20 mouse cellular contexts compared by ENCODE assay signal in the genomic region with DNA sequence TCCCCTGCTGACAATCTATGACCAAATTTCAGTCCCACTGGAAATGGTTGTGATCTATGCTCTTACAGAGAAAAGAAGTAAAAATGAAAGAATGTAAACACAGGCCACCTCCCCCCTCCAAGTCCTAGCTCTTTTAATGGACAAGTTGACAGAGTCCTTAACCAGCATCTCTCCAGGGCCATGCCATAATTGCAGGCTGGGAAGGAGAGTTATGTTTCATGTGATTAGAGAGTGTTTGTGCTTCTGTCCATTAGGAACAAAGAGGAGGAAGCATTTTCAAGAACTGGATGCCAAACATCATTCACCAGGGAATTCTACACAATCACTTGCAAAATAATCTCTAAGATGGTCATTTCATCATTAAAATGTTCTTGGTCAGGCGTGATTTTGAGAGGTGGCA.
DNase-seq lines count a peak whose midpoint lies in the region; ATAC-seq and TF ChIP-seq lines count a peak whose summit lies in the region.
"Had no signal": no experiment of that assay in that cellular context is flagged by ENCODE, and none has a peak within 500 bp of the region (broad histone marks: within the 10 kb centered on the region; RNA-seq: fewer than 3 reads in every experiment).

No protein-coding gene starts in this region.

- H3K9ac ChIP-seq in kidney, postnatal 0 days (ENCODE audit: low read depth, low read length): no peak overlapping the region
- H3K9ac ChIP-seq in embryonic facial prominence, embryonic 11.5 days (replicated peaks; ENCODE audit: low read length): no peak overlapping the region
- H3K9ac ChIP-seq: embryonic facial prominence, embryonic 13.5 days; forebrain, embryonic 13.5 days; forebrain, embryonic 15.5 days; forebrain, postnatal 0 days had no signal

- WGBS in kidney, postnatal 0 days: 68% methylated on average over 1 of the region's 1 CpGs
- 45% methylated on average over 1 of the region's 1 CpGs for WGBS in embryonic facial prominence, embryonic 11.5 days

- H3K4me1 ChIP-seq in kidney, postnatal 0 days (replicated peaks; ENCODE audit: insufficient read depth, low read length): no peaks in the 10 kb centered on the region
- H3K4me1 ChIP-seq in embryonic facial prominence, embryonic 11.5 days (ENCODE audit: control insufficient read depth, insufficient read depth, low read length): no peaks in the 10 kb centered on the region; the same call in 1 of the 2 replicates
- H3K4me1 ChIP-seq: forebrain, embryonic 15.5 days had no signal

- no peak overlapping the region for H3K4me3 ChIP-seq in kidney, postnatal 0 days (replicated peaks; ENCODE audit: low read depth, low read length)
- no peak overlapping the region for H3K4me3 ChIP-seq in embryonic facial prominence, embryonic 11.5 days (ENCODE audit: low read depth, low read length)
- H3K4me3 ChIP-seq: embryonic facial prominence, embryonic 13.5 days; forebrain, embryonic 13.5 days; forebrain, embryonic 15.5 days had no signal

- ATAC-seq in kidney, postnatal 0 days (replicated peaks; ENCODE audit: low FRiP score, low read depth): no peak
- no peak; the same call in 1 of the 2 replicates for ATAC-seq in embryonic facial prominence, embryonic 11.5 days (replicated peaks; ENCODE audit: insufficient number of reproducible peaks, low FRiP score, low TSS enrichment, low read depth)
- ATAC-seq: forebrain, embryonic 13.5 days; forebrain, embryonic 15.5 days; forebrain, postnatal 0 days had no signal

- no peaks in the 10 kb centered on the region for H3K9me3 ChIP-seq in kidney, postnatal 0 days (replicated peaks; ENCODE audit: low read length)
- H3K9me3 ChIP-seq in embryonic facial prominence, embryonic 11.5 days (replicated peaks; ENCODE audit: control insufficient read depth, low read length): no peaks in the 10 kb centered on the region
- H3K9me3 ChIP-seq: forebrain, embryonic 13.5 days; forebrain, embryonic 15.5 days had no signal

- H3K27ac ChIP-seq in kidney, postnatal 0 days: no peak overlapping the region
- no peak overlapping the region for H3K27ac ChIP-seq in embryonic facial prominence, embryonic 11.5 days (replicated peaks; ENCODE audit: low read depth, low read length)
- H3K27ac ChIP-seq: embryonic facial prominence, embryonic 13.5 days; forebrain, embryonic 13.5 days; forebrain, embryonic 15.5 days had no signal

- H3K4me2 ChIP-seq in kidney, postnatal 0 days (ENCODE audit: low read length): no peak overlapping the region
- no peak overlapping the region for H3K4me2 ChIP-seq in embryonic facial prominence, embryonic 11.5 days (ENCODE audit: low read depth, low read length)
- H3K4me2 ChIP-seq: embryonic facial prominence, embryonic 13.5 days; forebrain, embryonic 13.5 days; forebrain, embryonic 15.5 days had no signal

- no peaks in the 10 kb centered on the region for H3K36me3 ChIP-seq in kidney, postnatal 0 days (ENCODE audit: insufficient read depth, low read length)
- no peaks in the 10 kb centered on the region for H3K36me3 ChIP-seq in embryonic facial prominence, embryonic 11.5 days (replicated peaks; ENCODE audit: control insufficient read depth, insufficient read depth, low read depth, low read length)
- H3K36me3 ChIP-seq: embryonic facial prominence, embryonic 13.5 days; forebrain, embryonic 15.5 days had no signal

- no peaks in the 10 kb centered on the region for H3K27me3 ChIP-seq in kidney, postnatal 0 days (ENCODE audit: insufficient read depth, low read length)
- no peaks in the 10 kb centered on the region for H3K27me3 ChIP-seq in embryonic facial prominence, embryonic 11.5 days (ENCODE audit: control insufficient read depth, insufficient read depth, low read length)
- H3K27me3 ChIP-seq: embryonic facial prominence, embryonic 13.5 days; forebrain, embryonic 13.5 days; forebrain, embryonic 15.5 days had no signal

- DNase-seq in kidney, postnatal 0 days (ENCODE audit: low spot score): peak; percentile 25
- no peak for DNase-seq in kidney, postnatal 4 days
- peak; percentile 12 for DNase-seq in embryo, embryonic 11 days
- DNase-seq in embryonic facial prominence, embryonic 11.5 days (ENCODE audit: low spot score): peak; percentile 42
- DNase-seq in ovary, adult 18-20 months (ENCODE audit: low spot score): no peak
- no peak for DNase-seq in thymus, postnatal 10 days (ENCODE audit: low spot score in 2 of 2)
- no peak for DNase-seq in right cerebral cortex, postnatal 10 days (ENCODE audit: low spot score in 2 of 2)
- DNase-seq: adrenal gland, adult 2 months; adrenal gland, postnatal 10 days; adrenal gland, postnatal 25 days; cerebellum, adult 11 months; cerebellum, adult 18-20 months; cerebellum, adult 8-10 months; cerebellum, adult 9-11 months; cerebellum, postnatal 14 days; cerebellum, postnatal 36 days; forebrain, postnatal 0 days had no signal

- no peak for TF ChIP-seq CTCF in kidney, postnatal 0 days (IDR thresholded peaks at IDR 0.05; ENCODE audit: low read depth)

Comparison
In these comparisons a context has a peak if more than half of its experiments do, and no peak if none do; other contexts are left out.
1. DNase-seq: peak in kidney, postnatal 0 days (single experiment), embryo, embryonic 11 days (single experiment) and embryonic facial prominence, embryonic 11.5 days (single experiment); none in kidney, postnatal 4 days (0 of 2), ovary, adult 18-20 months (single experiment), thymus, postnatal 10 days (0 of 2) and right cerebral cortex, postnatal 10 days (0 of 2).